Mouse (Mus musculus) C3H10T1/2 (cell line): ENCODE results near the gene Mgarp. TPM values are rescaled to one million over a fixed set of nuclear protein-coding genes. Genes with fewer than 3 reads are reported as not detected.

Experiments
- polyA plus RNA-seq, 2 experiments: library from polyadenylated mRNA; unstranded; fragments of >200 nt; fragmentation: generic; extraction: Trizol; gene quantifications; one replicate each; pipeline ENCODE4 v1.2.1; 2012; ENCODE audit warnings: missing spikeins in 2 of 2

Gene Mgarp
- polyA plus RNA-seq: under 1 TPM; 0.15 to 0.77 TPM

GRCm38 (mm10) chr3:51396219-51397068 lies at the start of gene Mgarp:
TSS of gene Mgarp (minus strand) at chr3:51396738.

GRCm38 (mm10) chr3:51415098-51416072 lies 18.8 kb upstream of the Mgarp start, which contains the start of gene Naa15:
TSS of gene Naa15 (plus strand) at chr3:51415148.

GRCm38 (mm10) chr3:51408561-51409183 lies 12.1 kb upstream of the Mgarp start, which contains the start of gene Ndufc1:
TSS of gene Ndufc1 (minus strand) at chr3:51408988.

GRCm38 (mm10) chr3:51340552-51341267 lies 55.8 kb downstream of the Mgarp start, which contains the start of gene Elf2:
TSS of gene Elf2 (minus strand) at chr3:51340663.

Other genes starting within 250 kb of the Mgarp start
- 1 to 10 TPM; 2.0 to 6.6 TPM for gene Noct, start 172.3 kb downstream of the Mgarp start, polyA plus RNA-seq
- 10 to 100 TPM in 1 of 2 experiments, 1 to 10 TPM in 1; 2.2 to 17.5 TPM for gene Elf2, start 56.1 kb downstream of the Mgarp start, polyA plus RNA-seq
- gene Ndufc1, start 12.2 kb upstream of the Mgarp start, polyA plus RNA-seq: 100 to 1,000 TPM; 240 to 524 TPM
- gene Naa15, start 18.4 kb upstream of the Mgarp start, polyA plus RNA-seq: 1 to 10 TPM; 3.8 to 4.7 TPM
- 1 to 10 TPM in 1 of 2 experiments, under 1 TPM in 1; 0.63 to 5.7 TPM for gene Rab33b, start 87.2 kb upstream of the Mgarp start, polyA plus RNA-seq
- 10 to 100 TPM in 1 of 2 experiments, under 1 TPM in 1; 0.87 to 12.4 TPM for gene Setd7, start 164.1 kb upstream of the Mgarp start, polyA plus RNA-seq